Mouse (Mus musculus): ENCODE results near the gene Pfas. TPM values are rescaled to one million over a fixed set of nuclear protein-coding genes. Genes with fewer than 3 reads are reported as not detected.

Gene Pfas
- total and polyA plus RNA-seq, 3 experiments, result 63.5 to 149 (median 130) TPM

- H3K9me3 ChIP-seq (replicated peaks; ENCODE audit: insufficient read depth, low read length), result no peaks in the 10 kb centered on the region
- H3K27me3 ChIP-seq (ENCODE audit: control insufficient read depth in 1 of 2, insufficient read depth in 2 of 2, low read length in 2 of 2), result no peaks in the 10 kb centered on the region
- DNase-seq (ENCODE audit: low read depth, low spot score), result peak; percentile 84
- H3K4me1 ChIP-seq (ENCODE audit: control insufficient read depth in 1 of 2, insufficient read depth in 2 of 2, low read length in 2 of 2), result no peaks in the 10 kb centered on the region
- H3K27ac ChIP-seq (ENCODE audit: control insufficient read depth, low read depth, low read length), result no peak overlapping the region
- H3K9ac ChIP-seq (ENCODE audit: control insufficient read depth, low read depth, low read length, poor library complexity, severe bottlenecking), result no peak overlapping the region
- TF ChIP-seq RAD21 (IDR thresholded peaks at IDR 0.05; ENCODE audit: low read depth, low read length) (peak; percentile 62), NELFE (IDR thresholded peaks at IDR 0.05; ENCODE audit: low read depth, low read length) (no peak), CTCF (IDR thresholded peaks at IDR 0.05 in 2 of 3, conservative IDR thresholded peaks at IDR 0.05 in 1 of 3; ENCODE audit: control insufficient read depth in 1 of 3, insufficient read depth in 1 of 3, low read depth in 2 of 3, low read length in 3 of 3, poor library complexity in 1 of 3, severe bottlenecking in 1 of 3) (peak; percentile 43 to 63 (median 47)), CHD1 (IDR thresholded peaks at IDR 0.05; ENCODE audit: low read depth, low read length) (no peak), ZC3H11A (IDR thresholded peaks at IDR 0.05; ENCODE audit: low read depth, low read length) (peak; percentile 24; the same call in 1 of the 2 replicates), TBP (IDR thresholded peaks at IDR 0.05; ENCODE audit: low read depth, low read length) (0 out of 2 replicates have a peak, but pooled peaks have one; percentile 22), SMC3 (IDR thresholded peaks at IDR 0.05; ENCODE audit: low read depth, low read length) (peak; percentile 49)
- peaks cover 0 to 7% of the 10 kb centered on the region in 2 experiments; a peak in 2 of 4 replicates for H3K36me3 ChIP-seq (ENCODE audit: control insufficient read depth in 1 of 2, insufficient read depth in 2 of 2, low read length in 2 of 2)
- no peaks in the 10 kb centered on the region for H3K79me2 ChIP-seq (ENCODE audit: control insufficient read depth, insufficient read depth, low read length, poor library complexity)
- H3K4me3 ChIP-seq (ENCODE audit: control insufficient read depth in 1 of 2, insufficient read depth in 1 of 2, low read depth in 2 of 2, low read length in 2 of 2), result no peak overlapping the region
Measured at GRCm38 (mm10) chr11:69028805-69029204, 20.5 kb upstream of the Pfas start.

- no peak for DNase-seq (ENCODE audit: low read depth, low spot score)
- Histone ChIP-seq H3K9ac (ENCODE audit: control insufficient read depth, low read depth, low read length, poor library complexity, severe bottlenecking) (no peak overlapping the region), H3K4me3 (ENCODE audit: control insufficient read depth in 1 of 2, insufficient read depth in 1 of 2, low read depth in 2 of 2, low read length in 2 of 2) (no peak overlapping the region), H3K9me3 (replicated peaks; ENCODE audit: insufficient read depth, low read length) (no peaks in the 10 kb centered on the region), H3K27me3 (ENCODE audit: control insufficient read depth in 1 of 2, insufficient read depth in 2 of 2, low read length in 2 of 2) (no peaks in the 10 kb centered on the region), H3K36me3 (ENCODE audit: control insufficient read depth in 1 of 2, insufficient read depth in 2 of 2, low read length in 2 of 2) (peaks cover 0 to 10% of the 10 kb centered on the region in 2 experiments; a peak in 2 of 4 replicates), H3K27ac (ENCODE audit: control insufficient read depth, low read depth, low read length) (no peak overlapping the region), H3K79me2 (ENCODE audit: control insufficient read depth, insufficient read depth, low read length, poor library complexity) (no peaks in the 10 kb centered on the region), H3K4me1 (ENCODE audit: control insufficient read depth in 1 of 2, insufficient read depth in 2 of 2, low read length in 2 of 2) (no peaks in the 10 kb centered on the region)
- TF ChIP-seq USF1 (IDR thresholded peaks at IDR 0.05; ENCODE audit: low read depth, low read length), result no peak
- TF ChIP-seq ETS1 (IDR thresholded peaks at IDR 0.05; ENCODE audit: low read depth, low read length), result no peak
- TF ChIP-seq ZKSCAN1 (IDR thresholded peaks at IDR 0.05; ENCODE audit: low read depth, low read length), result no peak
- no peak for TF ChIP-seq TBP (IDR thresholded peaks at IDR 0.05; ENCODE audit: low read depth, low read length)
- TF ChIP-seq BHLHE40 (IDR thresholded peaks at IDR 0.05; ENCODE audit: borderline replicate concordance, low read depth, low read length), result no peak
- no peak for TF ChIP-seq TAL1 (IDR thresholded peaks at IDR 0.05; ENCODE audit: low read length)
- TF ChIP-seq JUND (IDR thresholded peaks at IDR 0.05; ENCODE audit: low read depth, low read length), result no peak
- no peak for TF ChIP-seq MEF2A (IDR thresholded peaks at IDR 0.05; ENCODE audit: extremely low read depth, insufficient replicate concordance, low read depth, low read length, poor library complexity, severe bottlenecking)
Measured at GRCm38 (mm10) chr11:69026562-69026961, 18.3 kb upstream of the Pfas start.

- H3K79me2 ChIP-seq (ENCODE audit: control insufficient read depth, insufficient read depth, low read length, poor library complexity), result peaks cover 13% of the 10 kb centered on the region
- TF ChIP-seq ZKSCAN1 (IDR thresholded peaks at IDR 0.05; ENCODE audit: low read depth, low read length) (no peak), USF1 (IDR thresholded peaks at IDR 0.05; ENCODE audit: low read depth, low read length) (no peak), ETS1 (IDR thresholded peaks at IDR 0.05; ENCODE audit: low read depth, low read length) (no peak), HCFC1 (IDR thresholded peaks at IDR 0.05; ENCODE audit: low read depth, low read length) (no peak), MAZ (IDR thresholded peaks at IDR 0.05; ENCODE audit: low read depth, low read length) (no peak), TBP (IDR thresholded peaks at IDR 0.05; ENCODE audit: low read depth, low read length) (peak; percentile 90), KAT2A (conservative IDR thresholded peaks at IDR 0.05; ENCODE audit: low read depth, low read length) (no peak)
- no peak for DNase-seq (ENCODE audit: low read depth, low spot score)
- peaks cover 2 to 11% of the 10 kb centered on the region in 2 experiments; a peak in 3 of 4 replicates for H3K4me1 ChIP-seq (ENCODE audit: control insufficient read depth in 1 of 2, insufficient read depth in 2 of 2, low read length in 2 of 2)
- no peak overlapping the region for H3K27ac ChIP-seq (ENCODE audit: control insufficient read depth, low read depth, low read length)
- H3K4me3 ChIP-seq (ENCODE audit: control insufficient read depth in 1 of 2, insufficient read depth in 1 of 2, low read depth in 2 of 2, low read length in 2 of 2), result no peak overlapping the region
- H3K9ac ChIP-seq (ENCODE audit: control insufficient read depth, low read depth, low read length, poor library complexity, severe bottlenecking), result no peak overlapping the region
- peaks cover 7% of the 10 kb centered on the region in 2 experiments; a peak in 3 of 4 replicates for H3K36me3 ChIP-seq (ENCODE audit: control insufficient read depth in 1 of 2, insufficient read depth in 2 of 2, low read length in 2 of 2)
- no peaks in the 10 kb centered on the region for H3K9me3 ChIP-seq (replicated peaks; ENCODE audit: insufficient read depth, low read length)
- no peaks in the 10 kb centered on the region for H3K27me3 ChIP-seq (ENCODE audit: control insufficient read depth in 1 of 2, insufficient read depth in 2 of 2, low read length in 2 of 2)
Measured at GRCm38 (mm10) chr11:69020691-69021090, 12.4 kb upstream of the Pfas start.

Data from MEL (cell line).